Mouse (Mus musculus) myocyte (in vitro differentiated cells): Measurements from ENCODE around the gene Topaz1.

Experiments
- CEBPB ChIP-seq: IDR thresholded peaks from 2 replicates; pipeline ENCODE4 v1.6.1; 2011; ENCODE audit warnings: mild to moderate bottlenecking, moderate library complexity; ENCODE audit not compliant: poor library complexity, insufficient read depth, severe bottlenecking
- E2F4 ChIP-seq: IDR thresholded peaks from one replicate; pipeline ENCODE4 v1.6.1; 2011; ENCODE audit warnings: mild to moderate bottlenecking, control low read depth, moderate library complexity; ENCODE audit not compliant: insufficient read depth
- MAX ChIP-seq: IDR thresholded peaks from one replicate; pipeline ENCODE4 v1.6.1; 2011; ENCODE audit warnings: low read depth, mild to moderate bottlenecking, control low read depth
- MYOD1 ChIP-seq, 3 experiments: IDR thresholded peaks; one replicate each; pipeline ENCODE4 v1.6.1; 2011; ENCODE audit warnings: control low read depth in 2 of 3, low read depth in 2 of 3, mild to moderate bottlenecking in 2 of 3, moderate library complexity in 1 of 3; ENCODE audit not compliant: insufficient read length in 2 of 3, control insufficient read depth in 1 of 3
- MYOG ChIP-seq, 3 experiments: IDR thresholded peaks; one replicate each; pipeline ENCODE4 v1.6.1; 2011; ENCODE audit warnings: control low read depth in 2 of 3, low read depth in 2 of 3, mild to moderate bottlenecking in 2 of 3; ENCODE audit not compliant: insufficient read length in 2 of 3, control insufficient read depth in 1 of 3, insufficient read depth in 1 of 3
- POLR2A ChIP-seq: IDR thresholded peaks from one replicate; pipeline ENCODE4 v1.6.1; 2011; ENCODE audit warnings: low read depth, mild to moderate bottlenecking, control low read depth, moderate library complexity; ENCODE audit not compliant: insufficient read length
- POLR2AphosphoS2 ChIP-seq: IDR thresholded peaks from one replicate; pipeline ENCODE4 v1.6.1; 2011; ENCODE audit warnings: low read depth, control low read depth; ENCODE audit not compliant: insufficient read length
- SRF ChIP-seq: IDR thresholded peaks from one replicate; pipeline ENCODE4 v1.6.1; 2011; ENCODE audit warnings: low read depth; ENCODE audit not compliant: control insufficient read depth, insufficient read length
- TCF12 ChIP-seq: IDR thresholded peaks from one replicate; pipeline ENCODE4 v1.6.1; 2011; ENCODE audit warnings: mild to moderate bottlenecking, control low read depth; ENCODE audit not compliant: poor library complexity, insufficient read depth, severe bottlenecking
- TCF3 ChIP-seq: IDR thresholded peaks from one replicate; pipeline ENCODE4 v1.6.1; 2011; ENCODE audit warnings: low read depth, control low read depth; ENCODE audit not compliant: insufficient read length
- USF1 ChIP-seq: IDR thresholded peaks from one replicate; pipeline ENCODE4 v1.6.1; 2011; ENCODE audit warnings: low read depth, mild to moderate bottlenecking, control low read depth, moderate library complexity

DNA sequence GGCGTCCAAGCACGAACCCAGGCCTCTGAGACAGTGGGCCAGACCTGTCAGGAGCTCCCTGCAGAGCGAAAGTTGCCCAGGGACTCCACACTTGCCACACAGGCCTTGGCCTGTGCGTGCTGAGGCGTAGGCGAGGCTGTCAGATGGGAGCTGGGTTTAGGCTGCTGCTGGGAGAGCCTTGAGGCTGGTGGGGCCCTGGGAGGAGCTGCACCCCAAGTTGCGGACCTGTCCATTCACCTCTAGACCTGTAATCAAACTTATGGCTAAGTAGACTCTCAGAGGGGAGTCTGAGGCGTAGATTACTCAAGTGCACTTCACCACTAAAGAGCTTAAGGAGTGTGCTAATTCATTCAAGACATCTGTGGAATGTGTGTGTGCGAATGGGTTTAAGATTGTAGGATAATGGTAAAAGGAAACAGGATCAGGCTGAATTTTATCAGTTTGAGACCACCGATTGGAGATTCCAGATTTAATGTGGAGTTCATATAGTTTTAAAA, 58.7 kb downstream of the Topaz1 start:
- TF ChIP-seq USF1 (no peak), POLR2A (peak; percentile 60), POLR2AphosphoS2 (no peak), MYOG (IDR thresholded peaks at IDR 0.05; ENCODE audit: control insufficient read depth in 1 of 3, insufficient read depth in 1 of 3, insufficient read length in 2 of 3, low read depth in 2 of 3) (no peak), MYOD1 (IDR thresholded peaks at IDR 0.05; ENCODE audit: control insufficient read depth in 1 of 3, insufficient read length in 2 of 3, low read depth in 2 of 3) (no peak), E2F4 (no peak), TCF12 (no peak), MAX (no peak), CEBPB (no peak), SRF (no peak), TCF3 (no peak)
